Mouse (Mus musculus) neural tube, embryonic 12.5 days (tissue): ENCODE data around the gene Ephb4. TPM values are rescaled to one million over a fixed set of nuclear protein-coding genes. Genes with fewer than 3 reads are reported as not detected.

Source experiments
- ATAC-seq: fragments of 200-750 bp; cut with Nextera tagmentation; 2 replicates; pipeline ENCODE4 v1.8.0; 2017; ENCODE audit warnings: low read depth, mild to moderate bottlenecking, moderate TSS enrichment, moderate library complexity; ENCODE audit not compliant: low FRiP score
- H3K27ac ChIP-seq: fragments of 300-500 bp; sonication (generic); 2 replicates; pipeline ENCODE4 v1.5.1; 2016
- H3K27me3 ChIP-seq: fragments of 300-500 bp; sonication (generic); replicated peaks from 2 replicates; pipeline ENCODE4 v1.6.1; 2016; ENCODE audit warnings: mild to moderate bottlenecking
- H3K36me3 ChIP-seq: fragments of 300-500 bp; sonication (generic); 2 replicates; pipeline ENCODE4 v1.6.1; 2016; ENCODE audit warnings: mild to moderate bottlenecking
- H3K4me1 ChIP-seq: fragments of 300-500 bp; sonication (generic); 2 replicates; pipeline ENCODE4 v1.6.1; 2016
- H3K4me2 ChIP-seq: fragments of 300-500 bp; sonication (generic); replicated peaks from 2 replicates; pipeline ENCODE4 v1.6.1; 2016; ENCODE audit warnings: mild to moderate bottlenecking
- H3K4me3 ChIP-seq: fragments of 300-500 bp; sonication (generic); 2 replicates; pipeline ENCODE4 v1.5.1; 2016
- H3K9ac ChIP-seq: fragments of 300-500 bp; sonication (generic); 2 replicates; pipeline ENCODE4 v1.6.1; 2016; ENCODE audit warnings: mild to moderate bottlenecking
- H3K9me3 ChIP-seq: fragments of 300-500 bp; sonication (generic); 2 replicates; pipeline ENCODE4 v1.6.1; 2016; ENCODE audit warnings: mild to moderate bottlenecking
- WGBS: fragments of 180-500 bp; shearing (Covaris S2); methylation state at CpG from one replicate; pipeline ENCODE4 v1.1.7; 2016; 5-methylcytosine and 5-hydroxymethylcytosine counted together
- polyA plus RNA-seq: library from polyadenylated mRNA; unstranded; fragments of >200 nt; fragmentation: Nextera tagmentation; extraction: Ambion mirVana; gene quantifications from 2 replicates; pipeline ENCODE4 v1.2.1, GENCODE M21; 2016

Ephb4 gene
- polyA plus RNA-seq, 1 experiment from 2014 or later, result 28.1 TPM

- H3K27ac ChIP-seq, result no peak overlapping the region
- peaks cover 55% of the 10 kb centered on the region for H3K4me1 ChIP-seq
- H3K4me3 ChIP-seq, result peak overlapping the region; percentile 73
- H3K9me3 ChIP-seq, result 0 out of 2 replicates have a peak, but pooled peaks cover 3% of the 10 kb centered on the region
- ATAC-seq, result 0 out of 2 replicates have a peak, but pooled peaks have one; percentile 22
- H3K4me2 ChIP-seq, result peak overlapping the region; percentile 91
- H3K36me3 ChIP-seq, result peaks cover 4% of the 10 kb centered on the region; the same call in 1 of the 2 replicates
- H3K27me3 ChIP-seq, result no peaks in the 10 kb centered on the region; the same call in 1 of the 2 replicates
- under 1% methylated on average over 33 of the region's 33 CpGs for WGBS
- H3K9ac ChIP-seq, result peak overlapping the region; percentile 51
These were observed 1.2 kb upstream of the Ephb4 start for GRCm38 (mm10) chr5:137348482-137349383.

- Histone ChIP-seq H3K4me1 (peaks cover 54% of the 10 kb centered on the region), H3K36me3 (peaks cover 21% of the 10 kb centered on the region), H3K9me3 (no peaks in the 10 kb centered on the region), H3K9ac (peak overlapping the region; percentile 82), H3K27me3 (no peaks in the 10 kb centered on the region; the same call in 1 of the 2 replicates), H3K27ac (peak overlapping the region; percentile 32), H3K4me2 (peak overlapping the region; percentile 91), H3K4me3 (peak overlapping the region; percentile 73)
- under 1% methylated on average over 54 of the region's 55 CpGs for WGBS
- peak; percentile 58 for ATAC-seq
These were observed 522 bp downstream of the Ephb4 start for GRCm38 (mm10) chr5:137350205-137351057.

- no peaks in the 10 kb centered on the region; the same call in 1 of the 2 replicates for H3K27me3 ChIP-seq
- H3K4me2 ChIP-seq, result peak overlapping the region; percentile 91
- under 1% methylated on average over 8 of the region's 8 CpGs for WGBS
- H3K36me3 ChIP-seq, result peaks cover 24% of the 10 kb centered on the region
- H3K4me3 ChIP-seq, result peak overlapping the region; percentile 73
- H3K4me1 ChIP-seq, result peaks cover 51% of the 10 kb centered on the region
- peak overlapping the region; percentile 32; the same call in 1 of the 2 replicates for H3K27ac ChIP-seq
- peak overlapping the region; percentile 82 for H3K9ac ChIP-seq
- no peak for ATAC-seq
- no peaks in the 10 kb centered on the region for H3K9me3 ChIP-seq
These were observed 1.1 kb downstream of the Ephb4 start for GRCm38 (mm10) chr5:137351058-137351380.

- peak overlapping the region; percentile 82 for H3K9ac ChIP-seq
- H3K27ac ChIP-seq, result no peak overlapping the region
These were observed 1.5 kb downstream of the Ephb4 start for GRCm38 (mm10) chr5:137351394-137351793.

GRCm38 (mm10) chr5:137352011-137352975 is 2.4 kb downstream of the Ephb4 start:
- Histone ChIP-seq H3K4me2 (peak overlapping the region; percentile 91), H3K4me1 (peaks cover 51% of the 10 kb centered on the region), H3K36me3 (peaks cover 35% of the 10 kb centered on the region), H3K27me3 (no peaks in the 10 kb centered on the region; the same call in 1 of the 2 replicates), H3K4me3 (peak overlapping the region; percentile 73), H3K9ac (peak overlapping the region; percentile 82), H3K27ac (no peak overlapping the region), H3K9me3 (no peaks in the 10 kb centered on the region)
- WGBS, result 26% methylated on average over 16 of the region's 16 CpGs
- no peak for ATAC-seq

More at GRCm38 (mm10) chr5:137351394-137351793, 1.5 kb downstream of the Ephb4 start:
- WGBS, result 9% methylated on average over 4 of the region's 4 CpGs
- Histone ChIP-seq H3K4me1 (peaks cover 51% of the 10 kb centered on the region), H3K27me3 (no peaks in the 10 kb centered on the region; the same call in 1 of the 2 replicates), H3K4me2 (peak overlapping the region; percentile 91), H3K9me3 (no peaks in the 10 kb centered on the region), H3K4me3 (peak overlapping the region; percentile 73), H3K36me3 (peaks cover 28% of the 10 kb centered on the region)
- no peak for ATAC-seq

GRCm38 (mm10) chr5:137354091-137354490 is 4.2 kb downstream of the Ephb4 start:
- Histone ChIP-seq H3K9ac (no peak overlapping the region), H3K4me2 (no peak overlapping the region), H3K36me3 (peaks cover 49% of the 10 kb centered on the region), H3K9me3 (no peaks in the 10 kb centered on the region), H3K27me3 (no peaks in the 10 kb centered on the region; the same call in 1 of the 2 replicates), H3K4me3 (no peak overlapping the region), H3K4me1 (peaks cover 37% of the 10 kb centered on the region), H3K27ac (no peak overlapping the region)
- WGBS, result 89% methylated on average over 17 of the region's 17 CpGs
- no peak for ATAC-seq

GRCm38 (mm10) chr5:137358382-137358781 is 8.5 kb downstream of the Ephb4 start:
- no peak overlapping the region for H3K27ac ChIP-seq
- no peak for ATAC-seq
- no peak overlapping the region for H3K4me2 ChIP-seq
- no peak overlapping the region for H3K9ac ChIP-seq
- no peak overlapping the region for H3K4me3 ChIP-seq
- no peaks in the 10 kb centered on the region for H3K27me3 ChIP-seq
- peaks cover 90% of the 10 kb centered on the region for H3K36me3 ChIP-seq
- no peaks in the 10 kb centered on the region for H3K9me3 ChIP-seq
- no peaks in the 10 kb centered on the region for H3K4me1 ChIP-seq
- WGBS, result 45% methylated on average over 7 of the region's 7 CpGs

- peaks cover 92% of the 10 kb centered on the region for H3K36me3 ChIP-seq
These were observed 19.8 kb downstream of the Ephb4 start for GRCm38 (mm10) chr5:137369665-137370064.

GRCm38 (mm10) chr5:137373371-137373950 is 23.6 kb downstream of the Ephb4 start:
- Histone ChIP-seq H3K36me3 (peaks cover 66% of the 10 kb centered on the region), H3K27me3 (no peaks in the 10 kb centered on the region), H3K9ac (no peak overlapping the region), H3K9me3 (no peaks in the 10 kb centered on the region), H3K4me2 (no peak overlapping the region), H3K4me1 (no peaks in the 10 kb centered on the region), H3K4me3 (no peak overlapping the region), H3K27ac (no peak overlapping the region)
- ATAC-seq, result no peak
- 88% methylated on average over 12 of the region's 12 CpGs for WGBS

More at GRCm38 (mm10) chr5:137369665-137370064, 19.8 kb downstream of the Ephb4 start:
- no peaks in the 10 kb centered on the region for H3K4me1 ChIP-seq
- H3K9me3 ChIP-seq, result no peaks in the 10 kb centered on the region
- H3K4me2 ChIP-seq, result no peak overlapping the region
- no peak overlapping the region for H3K9ac ChIP-seq
- ATAC-seq, result no peak
- no peaks in the 10 kb centered on the region for H3K27me3 ChIP-seq
- H3K27ac ChIP-seq, result no peak overlapping the region
- 98% methylated on average over 10 of the region's 11 CpGs for WGBS
- H3K4me3 ChIP-seq, result no peak overlapping the region

GRCm38 (mm10) chr5:137374521-137375080 is 24.7 kb downstream of the Ephb4 start:
- Histone ChIP-seq H3K27me3 (no peaks in the 10 kb centered on the region), H3K9me3 (no peaks in the 10 kb centered on the region), H3K9ac (no peak overlapping the region), H3K27ac (no peak overlapping the region), H3K36me3 (peaks cover 54% of the 10 kb centered on the region), H3K4me2 (no peak overlapping the region), H3K4me3 (no peak overlapping the region), H3K4me1 (no peaks in the 10 kb centered on the region)
- no peak for ATAC-seq
- 82% methylated on average over 4 of the region's 4 CpGs for WGBS
